Mouse (Mus musculus) limb, embryonic 10.5 days (tissue): ENCODE results near the gene Grik3. TPM values are rescaled to one million over a fixed set of nuclear protein-coding genes. Genes with fewer than 3 reads are reported as not detected.

Experiments
- DNase-seq: peaks from one replicate; pipeline ENCODE4 v3.0.0-alpha.2; 2017; ENCODE audit warnings: low spot score
- H3K27ac ChIP-seq: fragments of 300-500 bp; sonication (generic); 2 replicates; pipeline ENCODE4 v1.5.1; 2016; ENCODE audit warnings: mild to moderate bottlenecking
- H3K27me3 ChIP-seq: fragments of 300-500 bp; sonication (generic); 2 replicates; pipeline ENCODE4 v1.6.1; 2016; ENCODE audit warnings: low read depth, mild to moderate bottlenecking; ENCODE audit not compliant: poor library complexity, severe bottlenecking
- H3K36me3 ChIP-seq: fragments of 300-500 bp; sonication (generic); 2 replicates; pipeline ENCODE4 v1.6.1; 2016; ENCODE audit warnings: mild to moderate bottlenecking, moderate library complexity
- H3K4me1 ChIP-seq: fragments of 300-500 bp; sonication (generic); 2 replicates; pipeline ENCODE4 v1.6.1; 2016
- H3K4me3 ChIP-seq: fragments of 300-500 bp; sonication (generic); 2 replicates; pipeline ENCODE4 v1.5.1; 2016; ENCODE audit warnings: mild to moderate bottlenecking, moderate library complexity
- H3K9me3 ChIP-seq: fragments of 300-500 bp; sonication (generic); replicated peaks from 2 replicates; pipeline ENCODE4 v1.6.1; 2016; ENCODE audit warnings: mild to moderate bottlenecking
- WGBS: fragments of 180-500 bp; shearing (Covaris S2); methylation state at CpG from one replicate; pipeline ENCODE4 v1.1.7; 2016; 5-methylcytosine and 5-hydroxymethylcytosine counted together
- polyA plus RNA-seq: library from polyadenylated mRNA; unstranded; fragments of >200 nt; fragmentation: Nextera tagmentation; extraction: Ambion mirVana; gene quantifications from 2 replicates; pipeline ENCODE4 v1.2.1, GENCODE M21; 2016

The Grik3 gene
- polyA plus RNA-seq, 1 experiment from 2014 or later: not detected

DNA sequence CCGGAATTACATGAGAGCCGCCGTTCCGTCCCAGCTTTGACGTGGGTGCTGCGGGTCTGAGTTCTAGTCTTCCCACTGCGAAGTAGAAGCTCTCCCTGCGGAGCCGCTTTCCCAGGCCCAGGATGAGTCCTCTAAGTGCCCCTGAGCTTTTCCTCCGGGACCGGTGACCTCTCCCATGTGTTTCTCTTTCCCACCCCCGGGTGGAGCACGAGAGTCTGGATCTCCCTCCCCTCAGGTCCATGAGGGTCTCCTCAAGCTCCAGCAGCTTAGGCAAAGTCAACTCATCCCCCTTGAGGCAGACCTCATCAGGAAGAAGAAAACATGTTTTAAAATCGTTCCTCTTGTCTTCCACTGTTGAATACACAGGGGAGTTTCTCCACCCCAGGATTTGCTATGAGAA lies 127.4 kb downstream of the Grik3 start:
- Histone ChIP-seq H3K4me3 (no peak overlapping the region), H3K27ac (no peak overlapping the region), H3K27me3 (no peaks in the 10 kb centered on the region), H3K4me1 (no peaks in the 10 kb centered on the region), H3K36me3 (no peaks in the 10 kb centered on the region), H3K9me3 (no peaks in the 10 kb centered on the region)
- no peak for DNase-seq
- WGBS: 80% methylated on average over 14 of the region's 14 CpGs

DNA sequence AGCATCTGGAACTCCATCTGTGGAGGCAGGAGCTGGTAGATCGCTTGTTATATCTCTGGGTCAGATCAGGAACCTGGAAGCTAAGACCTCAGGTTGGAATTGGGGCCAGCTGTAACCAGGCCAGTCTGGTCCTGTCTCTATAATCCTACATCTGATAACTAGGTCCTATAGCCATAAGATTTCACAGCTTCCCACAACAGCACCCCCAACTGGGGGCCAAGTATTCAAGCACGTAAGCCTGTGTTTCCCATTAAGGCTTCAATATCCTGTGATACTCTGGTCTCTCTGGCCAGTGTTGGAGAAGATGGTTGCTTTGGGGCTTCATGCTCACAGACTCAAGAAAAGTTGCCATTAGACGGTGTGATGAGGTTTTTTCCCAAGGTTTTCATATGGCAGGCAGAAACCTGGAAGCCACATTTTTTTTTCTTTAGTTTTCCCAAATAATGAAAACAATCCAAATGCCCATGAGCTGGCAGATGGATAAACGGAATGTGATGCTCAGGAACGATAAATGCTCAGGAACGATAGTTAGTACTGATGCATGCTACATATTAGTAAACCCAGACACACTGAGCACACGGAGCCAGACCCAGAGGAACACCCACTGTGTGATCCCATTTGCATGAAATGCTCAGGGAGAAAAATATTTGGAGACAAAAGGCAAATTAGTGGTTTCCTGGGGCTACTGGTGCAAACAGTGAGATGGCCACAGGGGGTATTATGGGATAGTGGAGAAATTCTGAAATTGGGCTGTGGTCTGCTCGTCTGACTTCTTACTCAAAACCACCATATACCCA lies 128.2 kb downstream of the Grik3 start:
- no peaks in the 10 kb centered on the region for H3K9me3 ChIP-seq
- H3K4me1 ChIP-seq: no peaks in the 10 kb centered on the region
- no peaks in the 10 kb centered on the region for H3K27me3 ChIP-seq
- no peaks in the 10 kb centered on the region for H3K36me3 ChIP-seq
- no peak for DNase-seq
- no peak overlapping the region for H3K27ac ChIP-seq
- 87% methylated on average over 8 of the region's 8 CpGs for WGBS
- H3K4me3 ChIP-seq: no peak overlapping the region

DNA sequence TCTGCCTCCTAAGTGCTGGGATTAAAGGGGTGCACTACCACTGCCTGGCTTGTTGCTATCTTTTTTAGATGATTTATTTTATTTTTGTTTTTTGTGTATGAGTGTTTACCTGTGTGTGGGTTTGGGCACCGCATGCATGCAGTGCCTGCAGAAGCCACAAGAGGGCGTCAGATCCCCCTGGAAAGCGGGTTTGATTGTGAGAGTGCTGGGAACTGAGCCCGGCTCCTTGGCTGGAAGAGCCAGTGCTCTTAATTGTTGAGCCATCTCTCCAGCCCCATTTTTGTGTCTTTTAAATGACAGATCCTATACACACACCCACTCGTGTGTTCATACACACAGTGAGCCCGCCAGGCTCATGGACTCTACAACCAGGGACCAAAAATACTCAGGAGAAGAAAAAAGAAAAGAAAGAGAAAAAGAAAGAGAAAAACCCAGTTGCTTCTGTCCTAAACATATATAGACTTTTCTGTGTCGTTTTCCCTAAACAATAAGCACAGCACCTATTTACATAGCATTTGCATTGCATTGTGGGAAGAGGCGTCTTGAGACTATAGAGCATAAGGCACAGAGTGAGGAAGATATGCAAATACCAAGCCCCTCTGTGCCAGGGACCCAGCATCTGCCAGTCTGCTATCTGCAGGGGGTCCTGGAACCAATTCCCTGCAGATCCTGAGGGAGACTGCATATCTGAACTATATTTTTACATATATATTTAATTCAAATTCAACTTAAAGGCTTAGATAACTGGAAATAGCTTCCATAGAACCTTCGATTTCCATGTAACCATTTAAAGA lies 134.6 kb downstream of the Grik3 start:
- Histone ChIP-seq H3K27me3 (no peaks in the 10 kb centered on the region), H3K36me3 (no peaks in the 10 kb centered on the region), H3K27ac (no peak overlapping the region), H3K9me3 (no peaks in the 10 kb centered on the region), H3K4me1 (no peaks in the 10 kb centered on the region), H3K4me3 (no peak overlapping the region)
- 90% methylated on average over 9 of the region's 9 CpGs for WGBS
- DNase-seq: no peak

DNA sequence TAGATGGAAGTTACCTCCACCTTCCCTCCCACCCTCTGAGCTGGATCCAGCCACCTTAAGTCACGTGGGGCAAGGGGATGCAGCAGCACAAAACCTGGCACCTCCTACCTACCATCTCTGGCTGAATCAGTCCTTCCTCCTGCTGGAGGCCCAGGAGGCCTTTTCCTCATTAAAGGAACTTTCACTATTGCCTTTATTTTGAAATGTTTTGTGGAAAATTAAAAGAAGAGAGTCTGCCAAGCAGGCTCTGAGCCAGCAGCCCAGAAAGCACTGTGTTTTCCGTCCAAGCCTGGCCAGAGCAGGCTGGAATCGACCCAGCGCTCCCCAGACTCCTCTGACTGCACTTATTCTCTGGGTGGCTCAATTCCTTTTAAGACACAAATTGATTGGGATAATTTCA lies 139.0 kb downstream of the Grik3 start:
- H3K36me3 ChIP-seq: no peaks in the 10 kb centered on the region
- no peak overlapping the region for H3K4me3 ChIP-seq
- WGBS: 84% methylated on average over 4 of the region's 4 CpGs
- H3K27ac ChIP-seq: no peak overlapping the region
- H3K9me3 ChIP-seq: no peaks in the 10 kb centered on the region
- no peaks in the 10 kb centered on the region for H3K27me3 ChIP-seq
- H3K4me1 ChIP-seq: peaks cover 6% of the 10 kb centered on the region; the same call in 1 of the 2 replicates
- DNase-seq: no peak

DNA sequence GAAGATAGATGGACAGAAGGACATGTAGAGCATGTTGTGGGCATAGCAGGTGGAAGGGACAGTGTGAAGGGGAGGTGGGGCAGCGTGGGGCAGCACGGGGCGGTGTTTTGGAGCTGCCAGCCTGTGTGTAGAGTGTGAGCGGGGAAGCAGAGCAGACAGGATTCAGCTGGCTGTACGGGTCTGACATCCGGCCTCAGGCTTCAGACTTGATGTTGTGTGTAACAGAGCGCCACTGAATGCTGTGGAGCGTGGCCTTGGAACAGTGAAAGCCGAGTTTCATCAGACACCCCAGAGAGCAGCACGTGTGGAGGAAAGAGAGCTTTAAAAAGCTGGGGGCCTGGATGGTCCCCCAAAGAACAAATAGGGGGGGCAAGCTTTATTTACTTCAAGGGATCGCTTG lies 144.5 kb downstream of the Grik3 start:
- 93% methylated on average over 11 of the region's 11 CpGs for WGBS
- no peak overlapping the region for H3K4me3 ChIP-seq
- no peak overlapping the region for H3K27ac ChIP-seq
- H3K4me1 ChIP-seq: peaks cover 25% of the 10 kb centered on the region
- H3K36me3 ChIP-seq: no peaks in the 10 kb centered on the region
- no peaks in the 10 kb centered on the region for H3K9me3 ChIP-seq
- no peak for DNase-seq
- H3K27me3 ChIP-seq: peaks cover 6% of the 10 kb centered on the region; the same call in 1 of the 2 replicates

DNA sequence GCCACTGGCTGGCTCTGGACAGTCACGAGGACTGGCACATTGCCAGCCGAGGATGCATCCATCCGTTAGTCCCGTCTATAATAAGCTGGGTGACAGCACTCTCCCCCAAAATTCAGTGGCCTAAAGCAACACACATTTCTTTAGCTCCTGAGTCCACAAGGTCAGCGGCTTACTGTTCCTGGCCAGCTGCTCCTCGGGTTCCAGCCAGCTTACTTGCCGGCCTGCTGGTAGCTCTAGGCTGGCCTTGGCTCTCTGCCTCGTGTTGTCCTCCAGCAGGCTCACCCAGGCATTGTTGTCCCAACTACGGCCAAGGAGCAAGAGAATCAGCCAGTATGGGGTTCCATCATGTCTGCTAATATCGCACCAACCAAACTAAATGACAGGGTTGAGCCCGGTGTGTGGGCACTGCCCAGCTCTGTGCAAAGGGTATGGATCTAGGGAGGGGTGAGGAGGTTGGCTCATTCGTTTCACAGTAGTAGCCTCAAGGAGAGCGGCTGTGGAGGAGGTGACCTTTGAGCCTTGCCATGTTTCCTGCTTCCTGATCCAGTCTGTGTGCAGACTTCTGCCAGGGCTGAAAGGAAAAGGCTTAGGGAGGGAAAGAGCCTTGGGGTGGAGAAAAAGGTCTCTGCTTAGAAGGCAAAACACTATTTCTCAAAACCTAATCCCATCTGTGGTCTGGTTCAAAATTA lies 146.3 kb downstream of the Grik3 start:
- no peak overlapping the region for H3K4me3 ChIP-seq
- no peaks in the 10 kb centered on the region for H3K9me3 ChIP-seq
- H3K27ac ChIP-seq: no peak overlapping the region
- no peak for DNase-seq
- 80% methylated on average over 13 of the region's 13 CpGs for WGBS
- no peaks in the 10 kb centered on the region for H3K36me3 ChIP-seq
- peaks cover 12% of the 10 kb centered on the region for H3K27me3 ChIP-seq
- H3K4me1 ChIP-seq: peaks cover 25% of the 10 kb centered on the region

DNA sequence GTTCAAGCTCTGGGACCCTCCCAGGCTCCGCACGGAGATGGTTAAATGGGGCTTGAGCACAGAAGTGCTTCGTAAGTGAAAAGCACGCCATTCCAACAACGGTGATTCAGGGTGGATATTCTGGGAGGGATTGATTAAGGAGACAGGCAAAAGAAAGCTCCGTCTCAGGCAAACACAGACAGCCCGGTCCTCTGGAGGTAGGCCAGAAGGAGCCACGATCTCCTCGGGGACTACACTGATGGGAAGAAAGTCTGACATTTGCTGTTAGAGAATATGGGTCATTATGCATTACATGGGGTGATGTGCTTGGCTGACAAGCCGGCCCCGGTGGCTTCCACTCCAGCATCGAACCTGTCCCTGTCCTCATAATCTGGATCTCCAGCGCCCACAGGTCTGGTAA lies 146.9 kb downstream of the Grik3 start:
- DNase-seq: no peak
- WGBS: 91% methylated on average over 13 of the region's 13 CpGs
- Histone ChIP-seq H3K36me3 (no peaks in the 10 kb centered on the region), H3K9me3 (no peaks in the 10 kb centered on the region), H3K4me3 (no peak overlapping the region), H3K27ac (no peak overlapping the region), H3K4me1 (peaks cover 25% of the 10 kb centered on the region), H3K27me3 (peaks cover 12% of the 10 kb centered on the region)

DNA sequence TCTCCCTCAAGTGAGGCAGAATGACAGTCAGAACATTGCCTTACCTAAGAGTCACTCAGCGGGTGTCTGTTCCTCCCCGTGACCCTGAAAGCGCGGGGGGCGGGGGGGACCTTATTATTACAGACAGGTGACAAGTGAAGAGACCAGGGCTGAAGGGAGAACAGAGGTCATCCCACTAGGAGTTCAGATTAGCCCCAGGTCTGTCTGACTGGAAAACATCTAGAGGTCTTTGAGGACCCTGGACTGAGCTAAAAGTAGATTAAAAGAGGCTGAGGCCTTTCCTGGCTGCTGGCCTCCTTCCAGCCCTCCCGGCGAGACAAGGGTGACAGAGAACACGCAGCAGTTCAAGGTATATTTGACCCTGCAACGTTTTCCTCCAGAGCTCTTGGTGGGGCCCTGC lies 150.0 kb downstream of the Grik3 start:
- Histone ChIP-seq H3K36me3 (no peaks in the 10 kb centered on the region), H3K4me1 (peaks cover 18% of the 10 kb centered on the region), H3K4me3 (no peak overlapping the region), H3K9me3 (no peaks in the 10 kb centered on the region), H3K27me3 (peaks cover 23% of the 10 kb centered on the region), H3K27ac (no peak overlapping the region)
- 85% methylated on average over 9 of the region's 9 CpGs for WGBS
- no peak for DNase-seq

DNA sequence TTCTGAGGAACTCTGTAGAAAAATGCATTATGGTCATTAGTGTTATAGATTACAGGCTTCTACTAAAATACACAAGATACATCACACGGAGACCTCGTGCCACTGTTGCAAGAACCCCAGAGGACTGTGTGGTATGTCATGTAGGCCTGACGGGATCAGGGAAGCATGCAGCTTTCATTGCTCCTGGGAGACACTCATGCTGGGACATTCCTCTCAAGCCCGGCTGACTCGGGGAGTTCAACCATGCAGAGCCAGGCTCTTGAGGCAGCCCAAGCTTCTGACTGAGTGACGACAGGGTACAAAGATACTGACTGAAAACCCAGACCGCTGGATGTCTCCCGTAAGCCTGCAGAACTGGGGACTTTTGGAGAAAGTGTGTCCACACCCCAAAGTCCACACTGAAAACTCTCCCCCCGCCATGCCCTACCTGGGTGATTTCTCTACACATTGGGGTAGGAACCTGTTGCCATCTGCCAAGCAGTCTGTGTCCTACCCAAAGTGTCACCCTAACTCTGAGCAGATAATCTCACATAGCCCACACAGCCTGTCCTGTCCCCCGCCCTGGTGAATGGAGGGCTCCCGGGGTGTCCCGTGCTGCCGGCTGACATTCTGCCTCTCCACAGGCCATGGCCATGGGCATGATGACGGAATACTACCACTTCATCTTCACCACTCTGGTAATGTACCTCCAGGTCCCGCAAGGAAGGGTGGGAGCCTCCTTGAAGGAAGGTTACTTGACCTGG lies 150.6 kb downstream of the Grik3 start:
- no peaks in the 10 kb centered on the region for H3K9me3 ChIP-seq
- H3K27me3 ChIP-seq: peaks cover 23% of the 10 kb centered on the region
- no peaks in the 10 kb centered on the region for H3K36me3 ChIP-seq
- peaks cover 18% of the 10 kb centered on the region for H3K4me1 ChIP-seq
- WGBS: 92% methylated on average over 15 of the region's 15 CpGs
- DNase-seq: no peak
- no peak overlapping the region for H3K27ac ChIP-seq
- no peak overlapping the region for H3K4me3 ChIP-seq

DNA sequence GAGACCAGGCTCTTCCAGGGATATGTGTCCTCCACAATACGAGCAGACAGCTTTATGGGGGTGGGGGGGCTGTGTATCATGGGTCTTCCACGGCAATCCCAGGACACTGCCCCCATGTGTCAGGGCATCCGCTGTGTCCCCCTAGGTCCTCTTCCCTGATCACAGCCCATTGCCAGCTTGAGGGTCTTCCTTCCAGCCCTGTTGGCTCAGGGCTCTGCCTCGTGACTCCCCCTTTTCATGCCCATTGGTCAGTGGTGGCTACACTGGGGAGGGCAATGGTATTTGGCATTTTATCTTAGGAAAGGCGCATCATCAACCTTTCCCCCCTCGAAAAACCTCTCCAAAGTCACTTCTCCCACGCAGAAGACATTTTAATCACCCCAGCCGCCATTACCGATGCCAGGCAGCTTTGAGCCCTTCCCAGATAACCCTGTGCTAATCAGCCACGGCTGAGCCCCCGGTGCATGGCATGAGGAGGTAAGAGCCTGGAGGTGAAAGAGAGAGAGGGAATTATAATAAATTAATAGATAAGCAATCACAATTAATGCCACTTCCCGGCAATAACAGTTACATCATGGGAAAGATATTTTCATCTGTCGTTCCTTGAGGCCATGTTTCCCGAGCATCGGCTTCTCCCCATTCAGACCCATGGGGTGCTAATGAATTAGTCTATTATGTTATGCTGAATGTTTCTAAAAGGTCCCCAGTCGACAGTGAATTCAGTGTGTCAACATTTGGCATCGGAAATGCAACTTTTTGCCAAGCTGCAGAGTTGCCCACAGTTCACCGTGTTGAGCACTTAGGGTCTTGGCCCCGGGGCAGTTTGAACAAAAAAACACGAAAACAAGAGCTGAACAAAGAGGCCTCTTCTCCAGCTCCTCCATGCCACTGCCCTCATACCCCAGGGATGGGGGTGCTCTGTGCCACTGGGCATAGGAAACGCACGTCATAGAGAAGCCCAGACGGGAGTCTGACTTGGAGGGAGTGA lies 154.4 kb downstream of the Grik3 start:
- Histone ChIP-seq H3K36me3 (no peaks in the 10 kb centered on the region), H3K27ac (no peak overlapping the region), H3K9me3 (no peaks in the 10 kb centered on the region), H3K4me1 (no peaks in the 10 kb centered on the region), H3K27me3 (peaks cover 17% of the 10 kb centered on the region; the same call in 1 of the 2 replicates), H3K4me3 (no peak overlapping the region)
- no peak for DNase-seq
- WGBS: 84% methylated on average over 23 of the region's 23 CpGs

DNA sequence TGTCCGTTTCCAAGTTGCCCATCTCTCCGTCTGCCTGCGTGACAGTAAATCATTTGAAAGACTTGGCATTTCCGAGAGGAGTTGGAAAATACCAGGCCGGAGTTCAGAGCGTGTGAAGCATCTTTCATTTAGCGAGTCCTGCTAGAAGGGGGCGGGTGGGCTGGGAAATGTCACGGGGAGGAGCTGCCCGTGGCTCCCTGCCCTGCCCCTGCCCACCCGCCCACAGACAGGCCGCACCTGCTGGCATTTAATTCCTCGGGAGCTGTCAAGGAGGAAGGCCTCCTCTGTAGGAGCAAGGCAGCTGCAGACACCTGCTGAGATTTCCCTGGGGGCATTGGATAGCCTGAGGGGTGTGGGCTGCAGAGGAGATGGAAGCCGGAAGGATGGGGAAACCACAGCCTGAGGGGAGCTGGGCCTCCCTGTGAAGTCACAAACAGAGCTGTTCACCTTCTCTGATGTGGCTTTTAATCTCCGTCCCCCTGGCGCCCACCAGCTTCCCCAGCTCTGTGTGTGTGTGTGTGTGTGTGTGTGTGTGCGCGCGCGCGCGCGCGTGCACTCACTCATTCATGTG lies 161.3 kb downstream of the Grik3 start:
- peaks cover 22% of the 10 kb centered on the region for H3K27me3 ChIP-seq
- H3K9me3 ChIP-seq: no peaks in the 10 kb centered on the region
- no peak overlapping the region for H3K27ac ChIP-seq
- no peak overlapping the region for H3K4me3 ChIP-seq
- DNase-seq: no peak
- peaks cover 9% of the 10 kb centered on the region for H3K4me1 ChIP-seq
- WGBS: 44% methylated on average over 24 of the region's 24 CpGs
- no peaks in the 10 kb centered on the region for H3K36me3 ChIP-seq
